Mouse (Mus musculus) lung, postnatal 0 days (tissue): ENCODE measurements around the gene Slc39a7.

Experiments used
- CTCF ChIP-seq: IDR thresholded peaks from 2 replicates; pipeline ENCODE4 v1.5.1; 2016; ENCODE audit warnings: antibody characterized with exemption, mild to moderate bottlenecking
- EP300 ChIP-seq: IDR thresholded peaks from 2 replicates; pipeline ENCODE4 v1.6.1; 2016; ENCODE audit warnings: antibody characterized with exemption, mild to moderate bottlenecking, control low read depth

- no peak for TF ChIP-seq CTCF
- TF ChIP-seq EP300, result no peak
Observed at GRCm38 (mm10) chr17:34079002-34079401, 47.5 kb upstream of the Slc39a7 start.
